Mouse (Mus musculus) brain, embryonic 14.5 days (tissue): ENCODE measurements around the gene Psme2b. TPM values are rescaled to one million over a fixed set of nuclear protein-coding genes. Genes with fewer than 3 reads are reported as not detected.
"Not testable (repeated sequence)": the region's sequence is repeated elsewhere in the genome, so short reads cannot be mapped to it uniquely, and the experiment has no call there.

Experiments
- DNase-seq: peaks from one replicate; pipeline ENCODE4 v3.0.0-alpha.2; 2011; ENCODE audit warnings: low read depth
- CTCF ChIP-seq: fragments of 200-500 bp; IDR thresholded peaks from 2 replicates; pipeline ENCODE4 v1.5.1; 2012; ENCODE audit warnings: inconsistent platforms, mild to moderate bottlenecking, moderate library complexity, borderline replicate concordance; ENCODE audit not compliant: insufficient read depth, insufficient read length; ENCODE audit errors: extremely low read depth
- POLR2A ChIP-seq: fragments of 200-500 bp; IDR thresholded peaks from 2 replicates; pipeline ENCODE4 v1.6.1; 2012; ENCODE audit warnings: mild to moderate bottlenecking, inconsistent platforms, borderline replicate concordance; ENCODE audit not compliant: poor library complexity, insufficient read depth, insufficient read length, severe bottlenecking; ENCODE audit errors: extremely low read depth
- polyA plus RNA-seq: library from polyadenylated mRNA; depleted of rRNA; stranded (reverse); fragments of >200 nt; gene quantifications from 2 replicates; pipeline ENCODE4 v1.2.3, GENCODE M21; 2012; rRNA removed

The Psme2b gene
- polyA plus RNA-seq, 1 experiment = 0.81 TPM

- DNase-seq = no peak
- TF ChIP-seq POLR2A (no peak), CTCF (no peak)
Observed at GRCm38 (mm10) chr11:48918380-48918779, 27.6 kb downstream of the Psme2b start.

DNA sequence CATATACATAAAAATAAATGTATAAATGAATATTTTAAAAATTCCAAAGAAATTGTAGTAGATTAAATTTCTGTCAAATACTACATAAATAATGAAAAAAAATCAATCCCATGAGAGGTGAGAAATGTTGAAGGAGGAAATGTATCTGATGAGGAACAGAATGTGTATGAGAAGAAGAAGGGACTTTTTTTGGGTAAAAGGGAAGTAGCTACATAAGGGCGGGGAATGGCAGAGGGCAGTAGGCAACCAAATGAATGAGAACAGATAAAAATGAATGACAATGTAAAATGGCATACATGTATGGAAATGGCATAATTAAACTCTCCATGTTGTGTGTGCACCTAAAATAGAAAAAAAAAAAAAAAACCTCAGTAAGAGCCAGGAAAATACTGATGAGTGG lies 32.4 kb downstream of the Psme2b start:
- no peak for DNase-seq
- no peak for TF ChIP-seq POLR2A

DNA sequence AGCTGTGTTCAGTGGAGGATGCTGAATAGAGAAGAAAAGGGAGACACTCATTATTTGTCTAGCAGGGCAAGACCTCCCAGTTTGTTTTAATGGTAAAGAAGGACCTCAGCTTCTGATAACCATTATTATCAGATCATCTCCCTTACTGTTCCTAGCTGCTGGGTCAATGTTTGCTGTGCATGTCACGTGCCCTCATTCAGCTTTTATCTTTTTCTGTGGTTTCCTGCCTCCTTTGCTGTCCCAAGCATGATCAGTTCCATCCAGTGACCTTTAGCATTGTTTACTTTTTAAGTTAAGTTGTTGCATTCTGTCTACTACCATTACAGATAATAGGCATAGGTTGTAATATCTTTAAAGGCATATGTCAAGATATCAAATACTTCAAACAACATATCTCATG lies 37.5 kb downstream of the Psme2b start:
- no peak for DNase-seq
- TF ChIP-seq CTCF = no peak
- TF ChIP-seq POLR2A = no peak

- TF ChIP-seq POLR2A (no peak), CTCF (no peak)
- DNase-seq = no peak
Observed at GRCm38 (mm10) chr11:48902021-48902420, 44.0 kb downstream of the Psme2b start, which contains the start of gene Gm5431. TSS of gene Gm5431 (minus strand) at chr11:48902214.

- not testable (repeated sequence) for DNase-seq
Observed at GRCm38 (mm10) chr11:48901567-48901930, 44.4 kb downstream of the Psme2b start.

DNA sequence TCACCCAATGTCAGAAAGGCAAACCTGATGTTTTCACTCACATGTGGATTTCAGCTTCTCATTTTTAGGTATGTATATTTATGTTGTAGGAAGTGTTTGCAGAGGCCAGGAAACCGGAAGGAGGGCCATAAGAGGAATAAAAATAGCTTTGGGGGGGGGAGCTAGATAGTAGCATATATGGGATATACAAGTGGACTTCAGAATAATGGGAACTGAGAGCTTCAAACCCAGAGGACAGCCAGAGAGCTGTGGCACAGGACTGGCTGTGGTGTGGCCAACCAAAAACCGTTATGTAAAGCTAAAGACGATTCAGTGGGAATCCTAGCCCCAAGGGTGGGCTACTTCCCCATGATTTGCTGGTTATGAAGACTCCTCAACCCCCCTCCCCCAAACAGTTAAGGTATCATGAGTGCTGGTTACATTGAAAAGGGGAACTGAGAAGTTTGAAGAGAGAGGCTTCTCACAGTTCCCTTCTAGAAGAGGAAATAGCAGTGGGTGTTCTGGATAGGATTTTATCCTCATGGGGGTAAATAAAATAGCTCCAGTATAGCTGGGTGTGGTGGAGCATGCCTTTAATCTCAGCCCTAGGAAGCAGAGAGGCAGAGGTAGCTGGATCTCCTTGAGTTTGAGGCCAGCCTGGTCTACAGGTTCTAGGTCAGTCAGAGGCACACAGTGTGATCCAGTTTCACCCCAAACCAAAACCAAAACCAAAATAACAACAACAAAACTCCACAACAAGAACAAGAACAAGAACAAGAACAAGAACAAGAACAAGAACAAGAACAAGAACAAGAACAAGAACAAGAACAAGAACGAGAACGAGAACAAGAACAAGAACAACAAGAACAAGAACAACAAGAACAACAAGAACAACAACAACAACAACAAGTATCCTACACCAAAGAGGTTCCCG lies 45.1 kb downstream of the Psme2b start:
- DNase-seq = not testable (repeated sequence)

- TF ChIP-seq CTCF (no peak), POLR2A (no peak)
- DNase-seq = no peak
Observed at GRCm38 (mm10) chr11:48898812-48899431, 47.1 kb downstream of the Psme2b start.

Other genes with a start within 250 kb of the Psme2b start
- 1,339 and 1,725 TPM in 2 replicates for gene Rack1, start 145.9 kb downstream of the Psme2b start, polyA plus RNA-seq
- gene Trim41, start 128.8 kb downstream of the Psme2b start, polyA plus RNA-seq = 39.3 and 44.2 TPM in 2 replicates
- 2.6 and 2.8 TPM in 2 replicates for gene Trim7, start 120.0 kb downstream of the Psme2b start, polyA plus RNA-seq
- gene Gm12184, start 119.5 kb downstream of the Psme2b start, polyA plus RNA-seq = 34.5 and 47.1 TPM in 2 replicates
- 1.2 and 1.9 TPM in 2 replicates for gene Irgm1, start 74.5 kb downstream of the Psme2b start, polyA plus RNA-seq
- 0.10 and 0.23 TPM in 2 replicates for gene Gm5431, start 44.0 kb downstream of the Psme2b start, polyA plus RNA-seq
- gene Olfr56, start 32.7 kb upstream of the Psme2b start, polyA plus RNA-seq = 0.03 TPM in 1 of 2 replicates, not detected in the other
- 0.10 and 0.15 TPM in 2 replicates for gene 9930111J21Rik1, start 33.2 kb upstream of the Psme2b start, polyA plus RNA-seq
- 0.04 TPM in 1 of 2 replicates, not detected in the other for gene Gm12185, start 46.0 kb upstream of the Psme2b start, polyA plus RNA-seq
- gene Tgtp1, start 48.0 kb upstream of the Psme2b start, polyA plus RNA-seq = 0.07 and 0.13 TPM in 2 replicates
- 0.18 and 0.42 TPM in 2 replicates for gene 9930111J21Rik2, start 105.1 kb upstream of the Psme2b start, polyA plus RNA-seq
- 0.11 TPM in 1 of 2 replicates, not detected in the other for gene Tgtp2, start 118.0 kb upstream of the Psme2b start, polyA plus RNA-seq
- gene Ifi47, start 130.4 kb upstream of the Psme2b start, polyA plus RNA-seq = 0.19 and 0.63 TPM in 2 replicates
- not detected in 2 replicates for gene Olfr1396, start 168.7 kb upstream of the Psme2b start, polyA plus RNA-seq
- not detected in 2 replicates for gene Olfr1395, start 196.1 kb upstream of the Psme2b start, polyA plus RNA-seq
- gene Olfr1394, start 208.2 kb upstream of the Psme2b start, polyA plus RNA-seq = not detected in 2 replicates
- gene Btnl9, start 241.0 kb upstream of the Psme2b start, polyA plus RNA-seq = 0.06 and 0.16 TPM in 2 replicates